Mouse (Mus musculus): ENCODE measurements around the gene Rnaseh2a.

- TF ChIP-seq POLR2A (IDR thresholded peaks at IDR 0.05; ENCODE audit: low read depth, low read length) (no peak), CTCF (IDR thresholded peaks at IDR 0.05; ENCODE audit: borderline replicate concordance, insufficient read depth, low read length) (no peak)
Observed at GRCm38 (mm10) chr8:84990836-84991235, 21.3 kb upstream of the Rnaseh2a start.

Data from embryonic fibroblast, embryonic 13.5 days (primary cell).